Mouse (Mus musculus): Measurements from ENCODE around the gene Fat3. TPM values are rescaled to one million over a fixed set of nuclear protein-coding genes. Genes with fewer than 3 reads are reported as not detected.

Fat3 gene
- total RNA-seq, 1 experiment = 0.58 TPM

DNA sequence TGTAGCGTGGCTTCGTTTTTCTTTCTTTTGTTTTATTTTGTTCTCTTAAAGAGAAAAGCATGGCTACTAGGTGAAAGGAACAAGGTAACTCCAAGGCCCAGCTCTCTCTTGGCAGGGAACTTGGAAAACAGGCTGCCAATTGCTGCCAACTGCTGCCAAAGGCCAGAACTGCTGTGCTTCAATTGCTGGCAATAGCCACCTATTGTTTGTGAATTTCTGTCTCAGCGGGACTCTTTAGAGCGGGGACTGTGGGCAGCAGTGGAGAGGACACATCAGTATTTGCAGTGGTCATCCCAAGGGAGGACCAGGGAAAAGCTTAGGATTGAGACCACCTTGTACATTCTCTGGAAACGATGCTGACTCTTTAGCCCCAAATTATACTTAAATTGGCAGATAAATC lies 279.2 kb downstream of the Fat3 start:
- Histone ChIP-seq H3K27ac (ENCODE audit: insufficient read depth, low read depth, low read length, poor library complexity, severe bottlenecking) (no peak overlapping the region), H3K9me3 (ENCODE audit: control insufficient read depth, insufficient read depth, low read depth, low read length) (no peaks in the 10 kb centered on the region), H3K4me3 (ENCODE audit: insufficient read depth in 1 of 2, low read depth in 1 of 2, low read length in 2 of 2, poor library complexity in 1 of 2, severe bottlenecking in 1 of 2) (no peak overlapping the region), H3K36me3 (ENCODE audit: control insufficient read depth, insufficient read depth, low read length, poor library complexity, severe bottlenecking) (no peaks in the 10 kb centered on the region), H3K9ac (ENCODE audit: insufficient read depth, low read depth, low read length, poor library complexity, severe bottlenecking) (no peak overlapping the region), H3K4me1 (ENCODE audit: control insufficient read depth in 2 of 2, insufficient read depth in 2 of 2, low read length in 2 of 2, poor library complexity in 1 of 2) (no peaks in the 10 kb centered on the region)
- DNase-seq (ENCODE audit: low read depth, low spot score) = no peak
- in situ Hi-C loops (cut with MboI; ENCODE audit: low sequenced_read_pairs in 2 of 2, unreplicated experiment in 2 of 2) = no loop called here
- TF ChIP-seq CHD2 (IDR thresholded peaks at IDR 0.05; ENCODE audit: low read depth, low read length) (no peak), HCFC1 (IDR thresholded peaks at IDR 0.05; ENCODE audit: borderline replicate concordance, insufficient read depth, low read length) (no peak), ZC3H11A (IDR thresholded peaks at IDR 0.05; ENCODE audit: borderline replicate concordance, low read depth, low read length) (no peak), MAFK (IDR thresholded peaks at IDR 0.05; ENCODE audit: insufficient read depth, low read depth, low read length) (no peak), ZNF384 (IDR thresholded peaks at IDR 0.05; ENCODE audit: low read depth, low read length) (no peak)

DNA sequence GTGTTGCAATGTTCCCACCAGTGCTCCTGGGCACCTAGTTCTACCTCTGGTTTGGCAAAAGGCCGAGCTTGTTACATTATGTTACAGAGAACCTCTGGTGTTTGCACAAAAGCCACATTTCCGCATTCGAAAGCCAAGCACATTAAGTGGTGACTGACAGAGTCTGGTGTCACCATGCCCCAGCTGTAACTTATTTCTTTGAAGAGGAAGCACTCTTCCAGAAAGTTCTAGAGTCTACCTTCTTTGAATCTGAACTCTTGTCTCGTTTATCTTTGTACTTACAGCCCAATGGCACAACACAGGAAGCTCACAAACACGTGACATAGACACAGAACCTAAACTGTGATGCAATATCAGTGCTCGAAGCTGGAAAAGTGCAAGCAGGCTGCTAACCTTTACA lies 284.9 kb downstream of the Fat3 start:
- DNase-seq (ENCODE audit: low read depth, low spot score) = no peak
- H3K4me3 ChIP-seq (ENCODE audit: insufficient read depth in 1 of 2, low read depth in 1 of 2, low read length in 2 of 2, poor library complexity in 1 of 2, severe bottlenecking in 1 of 2) = no peak overlapping the region
- no peak overlapping the region for H3K9ac ChIP-seq (ENCODE audit: insufficient read depth, low read depth, low read length, poor library complexity, severe bottlenecking)
- TF ChIP-seq CHD2 (IDR thresholded peaks at IDR 0.05; ENCODE audit: low read depth, low read length) (no peak), ZC3H11A (IDR thresholded peaks at IDR 0.05; ENCODE audit: borderline replicate concordance, low read depth, low read length) (no peak), MAFK (IDR thresholded peaks at IDR 0.05; ENCODE audit: insufficient read depth, low read depth, low read length) (no peak), HCFC1 (IDR thresholded peaks at IDR 0.05; ENCODE audit: borderline replicate concordance, insufficient read depth, low read length) (no peak), ZNF384 (IDR thresholded peaks at IDR 0.05; ENCODE audit: low read depth, low read length) (no peak)
- H3K4me1 ChIP-seq (ENCODE audit: control insufficient read depth in 2 of 2, insufficient read depth in 2 of 2, low read length in 2 of 2, poor library complexity in 1 of 2) = no peaks in the 10 kb centered on the region
- H3K27ac ChIP-seq (ENCODE audit: insufficient read depth, low read depth, low read length, poor library complexity, severe bottlenecking) = no peak overlapping the region
- no peaks in the 10 kb centered on the region for H3K9me3 ChIP-seq (ENCODE audit: control insufficient read depth, insufficient read depth, low read depth, low read length)
- in situ Hi-C loops (cut with MboI; ENCODE audit: low sequenced_read_pairs in 2 of 2, unreplicated experiment in 2 of 2) = no loop called here
- H3K36me3 ChIP-seq (ENCODE audit: control insufficient read depth, insufficient read depth, low read length, poor library complexity, severe bottlenecking) = no peaks in the 10 kb centered on the region

DNA sequence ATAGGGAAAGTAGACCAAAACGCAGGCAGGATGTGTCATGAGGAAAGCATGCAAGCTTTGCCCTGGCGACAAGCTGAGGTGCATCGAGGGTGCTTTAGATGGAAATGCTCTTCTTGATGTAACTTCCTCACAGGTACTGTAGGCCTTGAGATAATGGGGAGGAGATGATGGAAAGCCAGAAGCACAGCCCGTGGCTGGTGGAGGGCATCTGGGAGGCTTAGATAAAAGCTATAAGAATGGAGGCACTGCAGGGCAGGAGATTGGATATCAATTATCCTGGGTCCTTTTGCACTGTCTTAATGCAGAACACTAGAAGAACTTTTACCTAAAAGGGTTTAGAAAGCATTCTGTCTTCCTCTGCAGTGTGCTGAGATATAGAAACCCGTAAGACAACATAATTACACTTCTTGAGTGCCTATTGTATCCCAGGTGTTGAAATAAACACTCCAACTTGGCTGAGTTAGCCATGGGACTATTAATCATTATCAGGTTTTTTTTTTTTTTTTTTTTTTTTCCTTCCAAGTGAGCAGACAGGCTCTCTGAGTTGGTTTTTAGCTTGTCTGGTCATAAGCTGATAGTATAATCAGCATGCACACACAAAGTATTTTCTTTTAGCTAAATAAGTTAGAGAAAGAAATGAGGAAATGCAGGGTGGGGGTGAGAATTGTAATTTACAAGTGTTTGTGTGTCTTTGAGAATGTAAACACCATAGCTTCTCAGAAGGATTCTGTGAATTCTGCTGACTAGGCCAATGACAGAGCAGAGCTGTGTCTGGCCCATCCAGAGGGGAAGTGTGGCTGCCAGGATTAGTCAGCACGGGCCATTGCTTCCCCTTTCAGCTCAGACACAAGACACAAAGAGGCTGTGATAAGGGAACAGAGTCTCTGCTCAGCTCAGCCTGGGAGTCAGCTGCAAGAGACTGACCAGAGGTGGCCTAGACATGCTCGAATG lies 286.1 kb downstream of the Fat3 start:
- in situ Hi-C loops (cut with MboI; ENCODE audit: low sequenced_read_pairs in 2 of 2, unreplicated experiment in 2 of 2) = no loop called here
- Histone ChIP-seq H3K9me3 (ENCODE audit: control insufficient read depth, insufficient read depth, low read depth, low read length) (no peaks in the 10 kb centered on the region), H3K4me1 (ENCODE audit: control insufficient read depth in 2 of 2, insufficient read depth in 2 of 2, low read length in 2 of 2, poor library complexity in 1 of 2) (no peaks in the 10 kb centered on the region), H3K4me3 (ENCODE audit: insufficient read depth in 1 of 2, low read depth in 1 of 2, low read length in 2 of 2, poor library complexity in 1 of 2, severe bottlenecking in 1 of 2) (no peak overlapping the region), H3K36me3 (ENCODE audit: control insufficient read depth, insufficient read depth, low read length, poor library complexity, severe bottlenecking) (no peaks in the 10 kb centered on the region), H3K9ac (ENCODE audit: insufficient read depth, low read depth, low read length, poor library complexity, severe bottlenecking) (no peak overlapping the region), H3K27ac (ENCODE audit: insufficient read depth, low read depth, low read length, poor library complexity, severe bottlenecking) (no peak overlapping the region)
- no peak for DNase-seq (ENCODE audit: low read depth, low spot score)
- no peak for TF ChIP-seq MAFK (IDR thresholded peaks at IDR 0.05; ENCODE audit: insufficient read depth, low read depth, low read length)
- TF ChIP-seq ZNF384 (IDR thresholded peaks at IDR 0.05; ENCODE audit: low read depth, low read length) = no peak
- TF ChIP-seq CHD2 (IDR thresholded peaks at IDR 0.05; ENCODE audit: low read depth, low read length) = no peak
- no peak for TF ChIP-seq HCFC1 (IDR thresholded peaks at IDR 0.05; ENCODE audit: borderline replicate concordance, insufficient read depth, low read length)
- TF ChIP-seq ZC3H11A (IDR thresholded peaks at IDR 0.05; ENCODE audit: borderline replicate concordance, low read depth, low read length) = no peak

DNA sequence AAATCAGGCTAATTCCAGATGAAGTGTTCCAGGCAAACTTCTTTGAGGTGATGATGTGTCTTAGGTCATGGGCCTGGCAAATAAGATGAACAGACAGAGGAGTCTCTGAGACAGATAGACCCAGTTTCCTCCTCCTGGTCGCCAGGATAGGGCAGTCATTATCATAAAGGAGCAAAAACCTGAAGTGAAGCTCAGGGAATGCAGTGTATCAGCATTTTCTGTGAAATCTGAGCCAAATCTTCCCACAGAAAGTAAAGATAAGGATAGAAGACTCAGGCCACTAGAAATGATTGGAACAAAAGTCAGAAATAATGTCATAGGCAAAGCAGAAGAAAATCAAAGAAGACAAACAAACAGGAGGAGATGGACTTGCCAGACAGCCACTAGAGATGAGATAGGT lies 287.8 kb downstream of the Fat3 start:
- TF ChIP-seq CHD2 (IDR thresholded peaks at IDR 0.05; ENCODE audit: low read depth, low read length) (no peak), ZC3H11A (IDR thresholded peaks at IDR 0.05; ENCODE audit: borderline replicate concordance, low read depth, low read length) (no peak), HCFC1 (IDR thresholded peaks at IDR 0.05; ENCODE audit: borderline replicate concordance, insufficient read depth, low read length) (no peak), MAFK (IDR thresholded peaks at IDR 0.05; ENCODE audit: insufficient read depth, low read depth, low read length) (no peak), ZNF384 (IDR thresholded peaks at IDR 0.05; ENCODE audit: low read depth, low read length) (no peak)
- H3K36me3 ChIP-seq (ENCODE audit: control insufficient read depth, insufficient read depth, low read length, poor library complexity, severe bottlenecking) = no peaks in the 10 kb centered on the region
- H3K27ac ChIP-seq (ENCODE audit: insufficient read depth, low read depth, low read length, poor library complexity, severe bottlenecking) = no peak overlapping the region
- no peak overlapping the region for H3K9ac ChIP-seq (ENCODE audit: insufficient read depth, low read depth, low read length, poor library complexity, severe bottlenecking)
- in situ Hi-C loops (cut with MboI; ENCODE audit: low sequenced_read_pairs in 2 of 2, unreplicated experiment in 2 of 2) = no loop called here
- no peak for DNase-seq (ENCODE audit: low read depth, low spot score)
- H3K4me1 ChIP-seq (ENCODE audit: control insufficient read depth in 2 of 2, insufficient read depth in 2 of 2, low read length in 2 of 2, poor library complexity in 1 of 2) = no peaks in the 10 kb centered on the region
- no peaks in the 10 kb centered on the region for H3K9me3 ChIP-seq (ENCODE audit: control insufficient read depth, insufficient read depth, low read depth, low read length)
- H3K4me3 ChIP-seq (ENCODE audit: insufficient read depth in 1 of 2, low read depth in 1 of 2, low read length in 2 of 2, poor library complexity in 1 of 2, severe bottlenecking in 1 of 2) = no peak overlapping the region

Measured in ES-E14 (cell line).